Mouse (Mus musculus): ENCODE results near the gene Cenpu.
A peak's percentile ranks its signal among the peaks of the same experiment; 100 is the strongest.
"Not testable (repeated sequence)": the region's sequence is repeated elsewhere in the genome, so short reads cannot be mapped to it uniquely, and the experiment has no call there.

The Cenpu gene

DNA sequence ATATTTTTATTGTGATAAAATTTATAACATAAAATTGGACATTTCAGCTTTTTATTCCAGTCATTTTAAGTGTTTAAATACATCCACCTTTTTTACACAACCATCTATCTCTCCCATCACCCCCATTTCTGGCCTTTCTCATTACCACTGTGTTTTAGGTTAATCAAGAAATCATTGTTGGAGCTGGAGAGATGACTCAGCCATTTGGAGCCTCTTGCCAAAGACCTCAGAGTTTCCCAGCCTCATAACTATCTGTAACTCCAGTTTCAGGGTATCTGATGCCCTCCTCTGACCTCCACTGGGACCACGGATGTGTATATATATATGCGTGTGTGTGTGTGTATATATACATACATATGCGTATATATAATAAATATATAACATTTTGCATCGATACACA is 799 bp upstream of the Cenpu start:
- DNase-seq = peak; percentile 31

GRCm38 (mm10) chr8:46552441-46552765 is 575 bp downstream of the Cenpu start:
- DNase-seq = peak; percentile 62

DNA sequence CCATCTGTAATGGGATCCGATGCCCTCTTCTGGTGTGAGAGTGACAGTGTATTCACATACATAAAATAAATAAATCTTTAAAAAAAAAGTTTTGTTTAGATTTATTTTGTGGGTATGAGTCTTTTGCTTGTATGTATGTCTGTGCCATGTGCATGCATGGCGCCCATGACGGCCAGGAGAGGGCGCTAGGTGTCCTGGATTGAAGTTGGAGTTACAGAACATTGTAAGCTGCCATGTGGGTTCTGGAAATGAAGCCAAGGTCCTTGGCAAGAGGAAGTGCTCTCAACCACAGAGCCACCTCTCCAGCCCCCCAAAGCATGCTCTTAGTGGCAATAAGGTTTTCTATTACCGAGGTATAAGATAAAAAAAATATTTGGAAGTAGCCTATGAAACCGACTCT is 7.6 kb downstream of the Cenpu start:
- no peak for DNase-seq

DNA sequence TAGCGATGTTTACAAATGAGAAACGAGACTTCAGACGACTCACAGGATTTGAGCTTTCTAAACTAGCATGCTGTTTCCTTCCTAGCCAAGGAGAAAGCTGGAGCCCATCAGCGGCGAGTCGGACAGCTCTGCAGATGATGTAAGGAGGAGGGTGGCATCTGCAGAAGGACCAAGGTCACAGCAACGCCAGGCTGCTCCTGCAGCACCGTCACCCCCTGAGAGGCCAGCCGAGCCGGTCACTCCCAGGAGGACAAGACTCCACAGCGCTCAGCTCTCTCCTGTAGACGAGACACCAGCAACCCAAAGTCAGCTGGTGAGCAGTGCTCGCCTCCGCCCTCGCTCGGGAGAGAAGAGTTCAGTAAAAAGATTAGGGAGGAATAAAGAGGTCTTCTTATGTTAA is 10.5 kb downstream of the Cenpu start:
- no peak for DNase-seq

- DNase-seq = no peak
Observed at GRCm38 (mm10) chr8:46566914-46567529, 15.2 kb downstream of the Cenpu start.

DNA sequence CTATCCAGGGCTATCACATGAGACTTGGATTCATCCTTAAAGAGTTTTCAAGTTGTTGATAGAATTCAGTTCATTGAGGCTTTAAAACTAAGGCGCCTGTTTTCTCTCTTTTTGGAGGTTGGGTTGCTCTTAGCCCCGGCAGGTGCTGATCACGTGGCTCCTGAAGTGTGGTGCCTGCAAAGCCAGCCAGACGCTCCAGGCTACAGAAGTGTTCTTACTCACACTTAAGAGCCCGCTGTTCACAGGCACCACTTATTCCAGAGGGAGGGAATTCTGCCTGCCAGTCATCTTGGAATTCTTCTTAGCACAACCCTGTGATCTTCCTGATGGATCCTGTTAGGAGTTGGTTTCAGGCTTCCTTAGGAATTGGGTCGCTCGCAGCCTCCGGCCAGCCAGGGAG is 16.1 kb downstream of the Cenpu start:
- DNase-seq = no peak

- no peak for DNase-seq
Observed at GRCm38 (mm10) chr8:46568942-46569341, 17.1 kb downstream of the Cenpu start.

GRCm38 (mm10) chr8:46569659-46570441 is 18.0 kb downstream of the Cenpu start:
- DNase-seq = no peak

DNA sequence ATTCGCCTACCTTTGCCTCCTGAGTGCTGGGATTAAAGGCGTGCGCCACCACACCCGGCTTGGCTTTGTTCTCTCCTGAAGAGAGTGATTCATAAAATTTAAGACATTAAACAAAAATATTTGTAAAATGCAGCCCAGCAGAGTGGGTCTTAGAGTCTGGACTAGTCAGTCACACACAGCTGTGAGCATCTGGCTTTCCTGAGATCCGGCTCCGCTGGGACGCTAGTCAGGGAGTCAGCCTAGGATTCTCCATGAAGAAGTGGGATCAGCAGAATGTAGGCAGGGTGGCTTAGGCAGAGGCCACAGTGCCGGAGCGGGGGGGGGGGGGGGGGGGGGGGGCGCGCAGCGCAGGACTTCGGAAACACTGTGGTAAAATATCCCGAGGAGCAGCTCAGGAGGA is 18.8 kb downstream of the Cenpu start:
- DNase-seq = no peak

GRCm38 (mm10) chr8:46573446-46573845 is 21.6 kb downstream of the Cenpu start:
- DNase-seq = no peak

DNA sequence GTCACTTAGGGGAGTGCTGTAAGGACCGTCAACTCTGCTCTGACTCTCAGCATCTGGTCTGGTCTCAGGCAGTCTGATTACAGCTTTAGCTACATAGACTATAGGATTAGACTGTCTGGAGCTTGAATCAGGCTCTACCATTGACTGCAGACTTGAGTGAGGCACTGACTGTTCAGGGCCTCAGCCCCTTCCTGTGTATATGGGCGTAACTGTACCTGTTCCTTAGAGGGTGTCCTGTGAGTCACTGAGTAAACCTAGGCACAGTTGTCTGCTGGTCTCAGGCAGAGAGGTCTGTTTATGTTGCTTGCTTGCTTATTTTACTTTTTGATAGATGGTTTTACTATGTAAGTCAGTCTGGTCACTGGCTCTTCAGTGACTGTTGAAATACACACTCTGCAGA is 22.1 kb downstream of the Cenpu start:
- no peak for DNase-seq

DNA sequence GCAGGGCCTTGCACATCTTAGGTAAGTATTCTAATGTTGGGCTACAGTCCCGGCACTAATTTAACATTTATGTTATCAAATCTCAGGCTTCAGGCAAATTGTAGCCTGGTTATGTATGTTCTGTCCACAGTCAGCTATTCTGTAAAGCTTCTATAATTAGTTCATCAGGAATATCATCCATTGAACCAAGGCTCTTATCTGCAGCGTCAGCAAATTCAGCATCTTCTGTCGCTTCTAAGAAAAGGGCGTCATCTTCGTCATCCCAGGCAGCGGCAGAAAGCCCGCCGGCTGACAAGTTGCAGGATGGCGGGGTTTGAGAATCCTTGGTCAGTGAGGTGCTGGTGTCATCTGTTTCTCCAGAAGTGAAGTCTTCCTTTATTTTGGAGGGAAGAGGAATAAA is 27.0 kb downstream of the Cenpu start:
- no peak for DNase-seq

DNA sequence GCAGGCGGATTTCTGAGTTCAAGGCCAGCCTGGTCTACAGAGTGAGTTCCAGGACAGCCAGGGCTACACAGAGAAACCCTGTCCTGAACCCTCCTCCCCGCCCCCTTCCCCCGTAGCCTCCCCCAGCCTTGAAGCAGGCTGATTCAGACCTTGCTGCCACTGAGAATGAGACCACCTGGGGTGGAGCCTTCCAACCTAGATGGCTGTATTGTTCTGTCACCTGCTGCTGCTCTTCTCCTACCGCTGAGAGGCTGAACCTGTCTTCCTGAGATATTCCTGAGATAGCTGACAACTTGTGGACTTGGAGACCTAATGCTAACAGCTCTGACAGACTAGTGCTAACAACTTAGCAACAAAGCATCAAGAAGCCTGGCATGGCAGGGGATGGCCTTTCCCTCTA is 32.5 kb downstream of the Cenpu start:
- DNase-seq = not testable (repeated sequence)

- no peak for DNase-seq
Observed at GRCm38 (mm10) chr8:46585576-46585975, 33.7 kb downstream of the Cenpu start.

- no peak for DNase-seq
Observed at GRCm38 (mm10) chr8:46587911-46588310, 36.1 kb downstream of the Cenpu start.

DNA sequence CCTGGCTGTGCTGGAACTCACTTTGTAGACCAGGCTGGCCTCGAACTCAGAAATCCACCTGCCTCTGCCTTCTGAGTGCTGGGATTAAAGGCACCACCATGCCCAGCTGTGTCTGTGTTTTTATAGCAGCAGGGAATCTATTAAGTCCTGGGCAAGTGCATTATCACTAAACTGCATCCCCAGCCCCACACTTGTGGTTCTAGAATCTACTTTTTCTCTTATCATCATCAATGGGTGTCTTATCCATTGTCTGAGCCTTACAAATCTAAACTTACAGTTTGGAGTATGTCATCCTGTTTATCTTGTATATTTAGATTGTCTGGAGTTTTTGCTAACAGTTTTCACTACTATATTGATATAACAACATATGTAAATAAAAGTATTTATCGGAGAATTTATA is 36.8 kb downstream of the Cenpu start:
- no peak for DNase-seq

DNA sequence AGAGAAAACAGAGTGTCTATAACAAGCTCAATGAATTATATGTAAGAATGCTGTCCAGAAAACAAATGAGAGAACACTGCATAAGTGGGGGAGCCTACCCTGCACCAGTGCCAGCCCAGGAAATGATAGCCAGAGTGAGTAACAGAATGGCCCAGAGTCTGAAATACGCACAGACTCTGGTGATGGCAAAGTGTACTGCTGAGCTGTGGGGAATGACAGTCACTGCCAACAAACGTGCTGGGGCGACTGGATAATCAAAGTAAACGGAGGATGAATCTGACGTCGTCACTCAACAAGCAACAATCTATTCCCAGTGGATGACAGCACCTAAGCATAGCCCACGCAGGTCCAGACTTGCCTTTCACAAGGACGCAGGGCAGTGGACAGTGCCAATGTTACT is 41.2 kb downstream of the Cenpu start:
- DNase-seq = peak; percentile 20

- peak; percentile 47 for DNase-seq
Observed at GRCm38 (mm10) chr8:46593772-46594171, 41.9 kb downstream of the Cenpu start.

GRCm38 (mm10) chr8:46595593-46595992 is 43.8 kb downstream of the Cenpu start:
- DNase-seq = no peak

DNA sequence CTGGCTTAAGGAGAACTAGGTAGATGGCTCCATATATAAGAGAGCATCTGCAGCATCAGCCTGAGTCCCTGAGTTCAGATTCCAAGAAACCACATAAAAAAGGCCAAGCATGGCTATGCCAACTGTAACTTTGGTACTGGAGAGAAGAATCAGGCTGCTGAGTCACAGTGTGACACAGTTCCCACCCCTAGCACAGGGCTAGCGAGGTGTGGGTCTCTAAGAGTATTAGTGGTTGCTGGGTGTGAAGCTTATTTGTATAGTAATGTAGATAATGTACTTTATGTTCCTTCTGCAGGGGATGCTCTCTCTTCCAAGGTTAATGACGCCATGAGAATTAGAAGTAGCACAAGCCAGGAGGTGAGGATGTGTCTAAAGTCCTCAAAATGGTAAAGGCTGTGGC is 44.7 kb downstream of the Cenpu start:
- DNase-seq = no peak

DNA sequence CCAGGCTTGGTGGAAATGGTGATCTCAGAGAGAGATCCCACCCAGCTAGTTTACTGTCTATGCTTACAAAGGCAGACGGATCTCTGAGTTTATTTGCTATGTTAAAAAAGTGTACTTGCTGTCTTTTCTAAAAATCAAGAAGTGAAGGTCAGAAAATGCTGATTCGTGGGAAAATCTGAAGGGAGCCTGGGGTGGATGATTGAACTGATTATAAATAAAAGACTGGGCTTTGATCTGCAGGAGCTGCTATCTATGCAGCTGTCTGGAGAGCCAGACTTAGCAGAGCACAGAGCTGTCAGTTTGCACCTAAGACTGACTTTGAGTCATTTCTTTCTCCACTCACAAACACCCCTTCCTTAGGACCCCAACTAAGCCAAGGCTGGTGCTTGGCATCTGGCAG is 45.6 kb downstream of the Cenpu start:
- DNase-seq = no peak

DNA sequence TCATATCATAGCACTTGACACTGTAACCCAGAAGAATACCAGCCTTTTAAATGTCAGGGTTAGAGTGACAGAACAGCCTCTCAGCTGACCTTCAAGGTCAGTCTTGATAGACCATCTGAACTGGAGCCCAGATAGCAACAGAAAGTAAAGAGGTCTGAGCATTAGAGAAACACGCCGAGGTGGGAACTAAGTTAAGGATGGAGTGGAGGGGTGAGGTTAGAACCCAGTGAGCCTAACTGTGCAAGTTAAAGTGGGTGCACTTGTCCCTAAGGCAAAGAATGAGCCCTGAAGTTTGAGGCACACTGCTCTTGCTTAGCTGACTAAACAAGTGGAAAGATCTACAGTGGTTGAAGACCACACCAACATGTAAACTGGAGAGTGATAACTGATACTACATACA is 46.3 kb downstream of the Cenpu start:
- no peak for DNase-seq

- DNase-seq = no peak
Observed at GRCm38 (mm10) chr8:46598753-46599152, 46.9 kb downstream of the Cenpu start.

DNA sequence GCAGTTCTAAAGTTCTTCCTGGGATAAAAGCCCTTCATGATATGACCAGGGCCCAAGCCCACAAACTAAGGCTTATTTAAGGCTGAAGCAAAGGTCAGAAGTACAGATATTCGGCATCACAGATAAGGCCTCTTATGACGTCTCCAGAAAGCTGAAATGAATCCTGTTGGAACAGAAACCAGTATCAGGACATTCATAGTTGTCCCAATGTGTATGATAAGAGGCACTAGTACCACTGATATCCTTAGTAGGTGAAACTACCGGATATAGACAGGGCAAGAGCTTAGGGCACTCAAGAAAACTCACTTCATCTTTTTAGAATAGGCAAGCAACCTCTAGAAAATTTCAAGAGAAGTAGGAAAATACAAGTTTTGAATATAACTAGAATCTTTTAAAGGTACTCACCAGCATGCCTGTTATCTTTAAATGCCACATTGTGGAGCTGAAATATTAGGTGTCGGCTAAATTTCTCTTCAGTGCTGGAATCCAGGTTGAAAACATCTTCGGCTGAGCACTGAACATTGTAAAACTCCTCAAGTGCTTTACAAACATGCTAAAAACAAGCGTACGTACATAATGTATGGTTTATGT is 47.6 kb downstream of the Cenpu start:
- DNase-seq = no peak
